In the genomic region with DNA sequence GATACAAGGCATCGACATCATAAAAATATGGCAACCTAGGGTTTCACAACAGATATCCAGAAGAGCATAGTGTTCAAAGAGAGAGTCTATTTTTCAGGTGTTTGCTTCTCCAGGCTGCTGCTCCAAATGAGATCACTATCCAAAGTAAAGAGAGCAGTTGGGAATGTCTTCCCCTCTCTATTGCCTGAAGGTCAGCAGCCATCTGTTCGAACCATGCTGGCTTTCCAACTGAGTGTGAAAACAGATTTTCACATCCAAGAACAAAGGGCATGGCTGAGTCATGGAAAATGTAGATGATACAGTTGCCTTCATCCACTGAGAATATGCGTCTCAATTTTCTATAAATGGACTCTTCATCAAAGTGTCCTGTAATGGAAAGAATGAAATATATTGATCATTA, we compare ENCODE assay signal across 19 mouse cellular contexts.
DNase-seq lines count a peak whose midpoint lies in the region; ATAC-seq and TF ChIP-seq lines count a peak whose summit lies in the region.
"Had no signal": no experiment of that assay in that cellular context is flagged by ENCODE, and none has a peak within 500 bp of the region (broad histone marks: within the 10 kb centered on the region; RNA-seq: fewer than 3 reads in every experiment).

No protein-coding gene starts in this region.

- H3K36me3 ChIP-seq in forebrain, embryonic 14.5 days (ENCODE audit: control insufficient read depth, insufficient read depth, low read length): no peaks in the 10 kb centered on the region
- no peaks in the 10 kb centered on the region for H3K36me3 ChIP-seq in forebrain, postnatal 0 days (ENCODE audit: insufficient read depth)
- H3K36me3 ChIP-seq: hindbrain, embryonic 15.5 days; limb, embryonic 12.5 days; neural tube, embryonic 12.5 days had no signal

- no peak for TF ChIP-seq CTCF in forebrain, postnatal 0 days (IDR thresholded peaks at IDR 0.05; ENCODE audit: low read depth)

- no peak overlapping the region for H3K27ac ChIP-seq in forebrain, embryonic 14.5 days (ENCODE audit: low read depth, low read length)
- no peak overlapping the region for H3K27ac ChIP-seq in forebrain, postnatal 0 days (ENCODE audit: low read depth, low read length)
- H3K27ac ChIP-seq: hindbrain, embryonic 15.5 days; left cerebral cortex, adult 2 months; limb, embryonic 12.5 days; liver, embryonic 14.5 days; neural tube, embryonic 12.5 days had no signal

- no peak overlapping the region for H3K4me2 ChIP-seq in forebrain, embryonic 14.5 days (ENCODE audit: low read length)
- H3K4me2 ChIP-seq in forebrain, postnatal 0 days (ENCODE audit: low read depth): no peak overlapping the region
- H3K4me2 ChIP-seq: hindbrain, embryonic 15.5 days; limb, embryonic 12.5 days; neural tube, embryonic 12.5 days had no signal

- no peaks in the 10 kb centered on the region for H3K9me3 ChIP-seq in forebrain, embryonic 14.5 days (replicated peaks; ENCODE audit: control insufficient read depth, low read length)
- H3K9me3 ChIP-seq in forebrain, postnatal 0 days (ENCODE audit: low read length): no peaks in the 10 kb centered on the region
- H3K9me3 ChIP-seq: hindbrain, embryonic 15.5 days; limb, embryonic 12.5 days; neural tube, embryonic 12.5 days had no signal

- ATAC-seq in forebrain, embryonic 14.5 days: no peak
- ATAC-seq in forebrain, postnatal 0 days: no peak
- no peak for ATAC-seq in megakaryocyte-erythroid progenitor cell, adult 5-6 weeks (replicated peaks; ENCODE audit: low FRiP score, low TSS enrichment, poor library complexity, severe bottlenecking)

- DNase-seq in forebrain, embryonic 14.5 days (ENCODE audit: low spot score): peak; percentile 21
- DNase-seq in forebrain, postnatal 0 days: no peak
- peak; percentile 93 for DNase-seq in brain, adult 2 months (ENCODE audit: low read depth, low spot score)
- peak; percentile 50 for DNase-seq in cerebellum, adult 8-10 months
- DNase-seq in embryo, embryonic 11 days: peak; percentile 5
- DNase-seq in heart, postnatal 36 days: no peak
- DNase-seq: adrenal gland, postnatal 10 days; gastrocnemius, postnatal 10 days; kidney, adult 11 months; kidney, postnatal 25 days; right cerebral cortex, postnatal 25 days; thymus, postnatal 4 days had no signal

- WGBS in forebrain, embryonic 14.5 days: 82% methylated on average over 3 of the region's 3 CpGs
- 73% methylated on average over 3 of the region's 3 CpGs for WGBS in forebrain, postnatal 0 days

- H3K4me1 ChIP-seq in forebrain, embryonic 14.5 days (ENCODE audit: control insufficient read depth, insufficient read depth, low read length): no peaks in the 10 kb centered on the region
- H3K4me1 ChIP-seq in forebrain, postnatal 0 days (ENCODE audit: insufficient read depth): no peaks in the 10 kb centered on the region
- H3K4me1 ChIP-seq: hindbrain, embryonic 15.5 days; limb, embryonic 12.5 days; neural tube, embryonic 12.5 days had no signal

- no peak overlapping the region for H3K9ac ChIP-seq in forebrain, embryonic 14.5 days (ENCODE audit: low read length)
- no peak overlapping the region for H3K9ac ChIP-seq in forebrain, postnatal 0 days
- H3K9ac ChIP-seq: hindbrain, embryonic 15.5 days; limb, embryonic 12.5 days; liver, embryonic 14.5 days; neural tube, embryonic 12.5 days had no signal

- H3K4me3 ChIP-seq in forebrain, embryonic 14.5 days (ENCODE audit: low read depth, low read length): no peak overlapping the region
- no peak overlapping the region for H3K4me3 ChIP-seq in forebrain, postnatal 0 days (ENCODE audit: low read depth, low read length)
- H3K4me3 ChIP-seq: erythroblast, embryonic 14.5 days; hindbrain, embryonic 15.5 days; left cerebral cortex, adult 2 months; limb, embryonic 12.5 days; neural tube, embryonic 12.5 days had no signal

- intact Hi-C loops in heart, postnatal 36 days (cut with DNase I): loop anchor here (1.0 kb wide), 1 partner anchor 10 kb away; no protein-coding TSS in a partner anchor

- no peaks in the 10 kb centered on the region for H3K27me3 ChIP-seq in forebrain, embryonic 14.5 days (replicated peaks; ENCODE audit: control insufficient read depth, insufficient read depth, low read length)
- no peaks in the 10 kb centered on the region for H3K27me3 ChIP-seq in forebrain, postnatal 0 days (ENCODE audit: insufficient read depth, low read length)
- H3K27me3 ChIP-seq: hindbrain, embryonic 15.5 days; limb, embryonic 12.5 days; neural tube, embryonic 12.5 days had no signal

Comparison
In these comparisons a context has a peak if more than half of its experiments do, and no peak if none do; other contexts are left out.
1. DNase-seq: peak in forebrain, embryonic 14.5 days (single experiment), brain, adult 2 months (single experiment), cerebellum, adult 8-10 months (single experiment) and embryo, embryonic 11 days (single experiment); none in forebrain, postnatal 0 days (single experiment) and heart, postnatal 36 days (0 of 2).